Mouse (Mus musculus) midbrain, embryonic 15.5 days (tissue): ENCODE measurements at regions not wholly inside any gene's neighbourhood (a gene's known extent, or its start where the extent isn't known, plus 50 kb on each side); places are given as distances from the start of the nearest gene placed in this dataset.

Experiments used
- ATAC-seq: fragments of 200-750 bp; cut with Nextera tagmentation; replicated peaks from 2 replicates; pipeline ENCODE4 v1.8.0; 2017; ENCODE audit warnings: moderate TSS enrichment
- H3K27ac ChIP-seq: fragments of 300-500 bp; sonication (generic); 2 replicates; pipeline ENCODE4 v1.5.1; 2015; ENCODE audit warnings: mild to moderate bottlenecking, inconsistent platforms
- H3K27me3 ChIP-seq: fragments of 300-500 bp; sonication (generic); replicated peaks from 2 replicates; pipeline ENCODE4 v1.6.1; 2015; ENCODE audit warnings: inconsistent platforms
- H3K36me3 ChIP-seq: fragments of 300-500 bp; sonication (generic); replicated peaks from 2 replicates; pipeline ENCODE4 v1.6.1; 2015; ENCODE audit warnings: inconsistent platforms
- H3K4me1 ChIP-seq: fragments of 300-500 bp; sonication (generic); 2 replicates; pipeline ENCODE4 v1.6.1; 2015; ENCODE audit warnings: inconsistent platforms
- H3K4me2 ChIP-seq: fragments of 300-500 bp; sonication (generic); 2 replicates; pipeline ENCODE4 v1.6.1; 2015; ENCODE audit warnings: inconsistent platforms, mild to moderate bottlenecking, moderate library complexity
- H3K4me3 ChIP-seq: fragments of 300-500 bp; sonication (generic); 2 replicates; pipeline ENCODE4 v1.5.1; 2015; ENCODE audit warnings: mild to moderate bottlenecking, inconsistent platforms
- H3K9ac ChIP-seq: fragments of 300-500 bp; sonication (generic); 2 replicates; pipeline ENCODE4 v1.6.1; 2015; ENCODE audit warnings: mild to moderate bottlenecking, inconsistent platforms
- H3K9me3 ChIP-seq: fragments of 300-500 bp; sonication (generic); 2 replicates; pipeline ENCODE4 v1.6.1; 2016; ENCODE audit warnings: inconsistent platforms
- WGBS: fragments of 180-500 bp; shearing (Covaris S2); methylation state at CpG from one replicate; pipeline ENCODE4 v1.1.7; 2015; ENCODE audit warnings: mixed read lengths; 5-methylcytosine and 5-hydroxymethylcytosine counted together

DNA sequence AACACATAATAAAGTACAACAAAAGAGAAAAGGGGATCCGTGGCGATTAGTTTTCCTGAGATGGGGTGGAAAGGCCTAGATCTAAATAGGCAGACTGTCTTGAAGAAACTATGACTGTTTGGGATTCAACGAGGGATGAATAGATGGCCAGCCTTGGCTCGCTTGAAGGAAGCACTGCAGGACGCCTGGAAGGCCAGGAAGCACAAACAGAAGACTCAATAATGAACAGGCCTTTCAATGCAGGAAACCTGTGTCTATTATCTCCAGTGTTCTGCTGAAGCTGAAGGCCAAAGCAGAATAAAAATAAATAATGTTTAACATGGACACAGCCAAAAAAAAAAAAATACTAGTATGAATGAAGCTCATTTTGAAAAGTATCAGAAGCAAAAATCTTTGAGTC lies 642.3 kb downstream of the Stpg2 start:
- no peak for ATAC-seq
- Histone ChIP-seq H3K4me3 (no peak overlapping the region), H3K36me3 (no peaks in the 10 kb centered on the region), H3K4me1 (no peaks in the 10 kb centered on the region), H3K27ac (no peak overlapping the region), H3K9ac (no peak overlapping the region), H3K4me2 (no peak overlapping the region), H3K9me3 (no peaks in the 10 kb centered on the region), H3K27me3 (no peaks in the 10 kb centered on the region)
- WGBS: 37% methylated on average over 5 of the region's 5 CpGs

GRCm38 (mm10) chr3:139859966-139860635 lies 654.6 kb downstream of the Stpg2 start:
- Histone ChIP-seq H3K4me2 (no peak overlapping the region), H3K36me3 (no peaks in the 10 kb centered on the region), H3K9me3 (no peaks in the 10 kb centered on the region), H3K9ac (no peak overlapping the region), H3K4me3 (no peak overlapping the region), H3K4me1 (peaks cover 13% of the 10 kb centered on the region), H3K27ac (no peak overlapping the region), H3K27me3 (no peaks in the 10 kb centered on the region)
- WGBS: 56% methylated on average over 16 of the region's 16 CpGs
- ATAC-seq: peak; percentile 37; the same call in 1 of the 2 replicates

- no peak overlapping the region for H3K9ac ChIP-seq
- no peak overlapping the region for H3K4me2 ChIP-seq
- WGBS: 29% methylated on average over 9 of the region's 9 CpGs
- no peaks in the 10 kb centered on the region for H3K9me3 ChIP-seq
- no peaks in the 10 kb centered on the region for H3K36me3 ChIP-seq
- H3K27ac ChIP-seq: 0 out of 2 replicates have a peak overlapping the region, but pooled peaks have one; percentile 13
- ATAC-seq: peak; percentile 87
- no peaks in the 10 kb centered on the region for H3K27me3 ChIP-seq
- H3K4me3 ChIP-seq: no peak overlapping the region
- H3K4me1 ChIP-seq: peaks cover 13% of the 10 kb centered on the region
These were observed 655.4 kb downstream of the Stpg2 start for GRCm38 (mm10) chr3:139860831-139861371.

DNA sequence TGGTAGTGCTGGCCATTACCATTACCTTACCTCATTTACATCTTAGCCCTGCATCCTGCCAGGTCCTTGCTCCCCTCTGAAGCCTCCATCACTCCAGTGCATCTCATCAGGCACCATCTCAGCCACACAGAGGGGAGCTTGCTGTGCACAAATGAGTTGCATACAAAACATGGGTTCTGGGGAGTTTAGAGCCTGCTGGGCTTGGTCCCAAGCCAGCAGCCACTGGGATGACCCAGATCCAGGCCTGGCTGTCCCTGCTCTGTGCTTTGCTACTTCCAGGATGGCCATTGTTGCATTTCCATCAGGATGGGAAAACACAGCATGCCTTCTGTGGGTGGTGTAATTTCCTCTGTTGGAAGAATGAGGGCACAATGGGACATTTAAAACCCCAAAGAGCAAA lies 660.8 kb downstream of the Stpg2 start:
- H3K27me3 ChIP-seq: no peaks in the 10 kb centered on the region
- H3K4me1 ChIP-seq: no peaks in the 10 kb centered on the region
- no peaks in the 10 kb centered on the region for H3K9me3 ChIP-seq
- H3K4me3 ChIP-seq: no peak overlapping the region
- no peak overlapping the region for H3K4me2 ChIP-seq
- no peak overlapping the region for H3K9ac ChIP-seq
- H3K27ac ChIP-seq: no peak overlapping the region
- H3K36me3 ChIP-seq: no peaks in the 10 kb centered on the region
- no peak for ATAC-seq

GRCm38 (mm10) chr3:139867030-139867429 lies 661.5 kb downstream of the Stpg2 start:
- ATAC-seq: no peak
- H3K9ac ChIP-seq: no peak overlapping the region

GRCm38 (mm10) chr3:139867499-139867898 lies 662.0 kb downstream of the Stpg2 start:
- ATAC-seq: no peak
- Histone ChIP-seq H3K9me3 (no peaks in the 10 kb centered on the region), H3K9ac (no peak overlapping the region), H3K27ac (no peak overlapping the region), H3K4me3 (no peak overlapping the region), H3K4me1 (no peaks in the 10 kb centered on the region), H3K27me3 (no peaks in the 10 kb centered on the region), H3K4me2 (no peak overlapping the region), H3K36me3 (no peaks in the 10 kb centered on the region)
- 75% methylated on average over 3 of the region's 3 CpGs for WGBS

More at GRCm38 (mm10) chr3:139867030-139867429, 661.5 kb downstream of the Stpg2 start:
- Histone ChIP-seq H3K4me2 (no peak overlapping the region), H3K9me3 (no peaks in the 10 kb centered on the region), H3K36me3 (no peaks in the 10 kb centered on the region), H3K4me3 (no peak overlapping the region), H3K27ac (no peak overlapping the region), H3K27me3 (no peaks in the 10 kb centered on the region), H3K4me1 (no peaks in the 10 kb centered on the region)
- WGBS: 85% methylated on average over 4 of the region's 4 CpGs

DNA sequence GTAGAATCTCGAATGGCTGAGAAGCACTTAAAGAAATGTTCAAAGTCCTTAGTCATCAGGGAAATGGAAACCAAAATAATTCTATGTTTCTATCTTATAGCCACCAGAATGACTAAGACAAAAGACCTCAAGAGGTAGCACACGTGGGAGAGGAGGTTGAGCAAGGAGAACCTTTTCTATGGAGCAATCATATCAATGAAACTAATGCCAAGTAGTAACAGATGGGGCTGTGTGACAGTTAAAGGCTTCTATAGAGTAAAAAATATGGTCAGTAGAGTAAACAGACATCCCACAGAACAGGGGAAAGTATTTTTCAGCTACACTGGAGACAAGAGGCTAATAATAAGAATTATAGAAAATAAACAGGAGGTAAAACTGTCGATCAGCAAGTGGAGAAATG lies 664.3 kb downstream of the Stpg2 start:
- ATAC-seq: no peak
- Histone ChIP-seq H3K9ac (no peak overlapping the region), H3K4me1 (no peaks in the 10 kb centered on the region), H3K4me2 (no peak overlapping the region), H3K9me3 (no peaks in the 10 kb centered on the region), H3K4me3 (no peak overlapping the region), H3K27me3 (no peaks in the 10 kb centered on the region), H3K36me3 (no peaks in the 10 kb centered on the region), H3K27ac (no peak overlapping the region)
- WGBS: 90% methylated on average over 3 of the region's 3 CpGs

DNA sequence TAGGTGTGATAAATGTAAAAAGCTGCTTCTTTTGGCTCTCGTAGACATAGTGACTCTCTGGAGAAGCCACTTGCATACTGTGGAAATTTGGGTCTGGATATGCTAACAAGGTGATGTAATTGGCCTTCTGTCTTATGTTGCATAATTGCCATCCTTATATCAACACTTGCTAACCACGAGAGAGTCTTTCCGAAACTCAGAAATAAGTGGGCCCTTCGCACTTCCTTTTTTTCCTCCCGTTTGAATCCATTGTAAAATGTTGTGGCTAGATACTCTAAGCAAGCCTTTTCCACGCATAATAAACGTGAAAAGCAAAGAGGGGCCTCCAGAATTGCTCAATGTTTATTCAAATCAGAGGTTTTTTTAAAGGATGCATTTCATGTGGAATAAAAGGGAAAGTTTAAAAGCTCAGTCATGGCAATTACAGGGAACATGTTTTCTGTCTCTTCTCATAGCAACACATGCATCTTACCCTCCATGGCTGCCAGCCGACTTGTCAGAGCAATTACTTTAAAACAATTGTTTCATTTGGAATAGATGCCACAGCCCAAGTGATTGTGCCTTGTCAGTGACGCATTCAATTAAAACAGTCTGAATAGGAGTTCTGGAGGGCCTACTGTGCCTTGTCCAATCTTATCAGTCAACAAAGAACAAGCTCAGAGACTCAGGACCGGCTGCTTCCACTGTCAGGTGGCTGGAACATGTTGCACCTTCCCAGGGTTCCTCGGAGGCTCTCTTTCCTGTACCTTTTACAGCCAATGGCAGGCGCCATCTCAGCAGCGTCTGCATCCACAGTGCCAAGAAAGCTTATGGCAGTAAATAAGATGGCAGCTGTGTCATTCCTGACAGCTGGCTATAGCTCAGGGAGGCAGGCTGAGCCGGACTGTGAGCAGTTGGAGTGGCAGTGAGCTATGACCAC lies 680.7 kb downstream of the Stpg2 start:
- Histone ChIP-seq H3K4me2 (peak overlapping the region; percentile 12; the same call in 1 of the 2 replicates), H3K4me3 (no peak overlapping the region), H3K9ac (no peak overlapping the region), H3K9me3 (no peaks in the 10 kb centered on the region), H3K27ac (0 out of 2 replicates have a peak overlapping the region, but pooled peaks have one; percentile 34), H3K4me1 (peaks cover 11% of the 10 kb centered on the region), H3K36me3 (no peaks in the 10 kb centered on the region), H3K27me3 (no peaks in the 10 kb centered on the region)
- WGBS: 23% methylated on average over 14 of the region's 14 CpGs
- peak; percentile 92 for ATAC-seq

DNA sequence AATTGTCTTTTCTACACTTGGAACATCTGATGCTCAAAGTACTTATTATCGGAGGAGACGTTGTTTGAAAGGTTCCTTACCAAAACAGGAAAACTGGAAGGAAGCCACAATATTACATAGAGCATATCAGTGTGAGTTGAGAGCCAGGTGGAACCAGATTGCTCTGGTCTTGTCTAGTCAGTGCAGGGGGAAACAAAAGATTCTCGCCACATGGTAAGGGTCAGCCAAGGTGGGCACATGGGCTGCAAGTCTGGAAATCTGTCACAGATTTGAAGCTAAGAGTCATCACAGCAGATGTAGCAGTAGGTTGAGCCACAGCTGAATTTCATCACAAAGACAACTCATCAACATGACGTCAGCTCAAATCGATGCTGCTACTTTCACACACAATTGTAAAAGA lies 681.8 kb downstream of the Stpg2 start:
- H3K4me3 ChIP-seq: no peak overlapping the region
- no peak overlapping the region for H3K4me2 ChIP-seq
- no peaks in the 10 kb centered on the region for H3K36me3 ChIP-seq
- H3K27me3 ChIP-seq: no peaks in the 10 kb centered on the region
- H3K27ac ChIP-seq: no peak overlapping the region
- H3K9ac ChIP-seq: no peak overlapping the region
- H3K4me1 ChIP-seq: peaks cover 11% of the 10 kb centered on the region
- ATAC-seq: no peak
- H3K9me3 ChIP-seq: no peaks in the 10 kb centered on the region
- WGBS: 73% methylated on average over 5 of the region's 5 CpGs

- H3K4me1 ChIP-seq: peaks cover 11% of the 10 kb centered on the region
- no peaks in the 10 kb centered on the region for H3K36me3 ChIP-seq
- H3K4me2 ChIP-seq: no peak overlapping the region
- no peaks in the 10 kb centered on the region for H3K9me3 ChIP-seq
- H3K27me3 ChIP-seq: no peaks in the 10 kb centered on the region
- WGBS: 73% methylated on average over 1 of the region's 1 CpGs
- no peak overlapping the region for H3K4me3 ChIP-seq
- ATAC-seq: no peak
- no peak overlapping the region for H3K9ac ChIP-seq
- no peak overlapping the region for H3K27ac ChIP-seq
These were observed 683.0 kb downstream of the Stpg2 start for GRCm38 (mm10) chr3:139888537-139888936.

GRCm38 (mm10) chr3:139890186-139890585 lies 684.7 kb downstream of the Stpg2 start:
- no peaks in the 10 kb centered on the region for H3K36me3 ChIP-seq
- 72% methylated on average over 2 of the region's 2 CpGs for WGBS
- no peaks in the 10 kb centered on the region for H3K27me3 ChIP-seq
- no peak overlapping the region for H3K4me3 ChIP-seq
- H3K4me2 ChIP-seq: no peak overlapping the region
- no peak for ATAC-seq
- H3K9ac ChIP-seq: no peak overlapping the region
- no peak overlapping the region for H3K27ac ChIP-seq
- H3K9me3 ChIP-seq: no peaks in the 10 kb centered on the region
- H3K4me1 ChIP-seq: peaks cover 11% of the 10 kb centered on the region

DNA sequence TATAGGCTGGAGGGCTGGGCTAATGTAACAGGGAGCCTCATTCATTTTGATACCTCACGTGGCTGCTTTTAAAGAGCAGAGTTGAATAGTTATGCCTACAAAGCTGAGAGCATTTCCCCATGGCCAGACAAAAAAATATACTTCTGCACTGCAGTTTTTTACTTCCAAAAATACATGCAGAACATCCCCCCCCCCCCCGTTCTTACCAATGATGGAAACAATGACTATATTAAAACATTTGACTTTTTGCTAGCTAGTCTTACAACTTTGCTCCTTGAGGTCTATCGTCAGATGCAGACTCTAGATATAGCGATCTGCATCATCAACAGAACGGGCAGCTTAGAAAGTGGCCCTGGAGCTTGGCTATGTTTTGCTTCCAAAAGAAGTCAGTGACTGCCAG lies 692.4 kb downstream of the Stpg2 start:
- ATAC-seq: no peak
- WGBS: 84% methylated on average over 5 of the region's 5 CpGs
- H3K9ac ChIP-seq: no peak overlapping the region
- no peaks in the 10 kb centered on the region for H3K27me3 ChIP-seq
- no peak overlapping the region for H3K4me2 ChIP-seq
- peaks cover 7% of the 10 kb centered on the region; the same call in 1 of the 2 replicates for H3K4me1 ChIP-seq
- H3K4me3 ChIP-seq: no peak overlapping the region
- no peaks in the 10 kb centered on the region for H3K36me3 ChIP-seq
- 0 out of 2 replicates have a peak, but pooled peaks cover 2% of the 10 kb centered on the region for H3K9me3 ChIP-seq
- no peak overlapping the region for H3K27ac ChIP-seq
